Mouse (Mus musculus): Measurements from ENCODE around the gene Ror1. TPM values are rescaled to one million over a fixed set of nuclear protein-coding genes. Genes with fewer than 3 reads are reported as not detected.

Gene Ror1
- total RNA-seq, 1 experiment, result 2.2 TPM

GRCm38 (mm10) chr4:100170743-100171142, 75.2 kb downstream of the Ror1 start:
- TF ChIP-seq CHD2 (IDR thresholded peaks at IDR 0.05; ENCODE audit: low read depth, low read length) (no peak), ZC3H11A (IDR thresholded peaks at IDR 0.05; ENCODE audit: borderline replicate concordance, low read depth, low read length) (no peak), MAFK (IDR thresholded peaks at IDR 0.05; ENCODE audit: insufficient read depth, low read depth, low read length) (no peak), ZNF384 (IDR thresholded peaks at IDR 0.05; ENCODE audit: low read depth, low read length) (no peak), HCFC1 (IDR thresholded peaks at IDR 0.05; ENCODE audit: borderline replicate concordance, insufficient read depth, low read length) (no peak)
- Histone ChIP-seq H3K9me3 (ENCODE audit: control insufficient read depth, insufficient read depth, low read depth, low read length) (no peaks in the 10 kb centered on the region), H3K4me1 (ENCODE audit: control insufficient read depth in 2 of 2, insufficient read depth in 2 of 2, low read length in 2 of 2, poor library complexity in 1 of 2) (no peaks in the 10 kb centered on the region), H3K9ac (ENCODE audit: insufficient read depth, low read depth, low read length, poor library complexity, severe bottlenecking) (no peak overlapping the region), H3K27ac (ENCODE audit: insufficient read depth, low read depth, low read length, poor library complexity, severe bottlenecking) (no peak overlapping the region), H3K4me3 (ENCODE audit: insufficient read depth in 1 of 2, low read depth in 1 of 2, low read length in 2 of 2, poor library complexity in 1 of 2, severe bottlenecking in 1 of 2) (no peak overlapping the region), H3K36me3 (ENCODE audit: control insufficient read depth, insufficient read depth, low read length, poor library complexity, severe bottlenecking) (no peaks in the 10 kb centered on the region)
- in situ Hi-C loops (cut with MboI; ENCODE audit: low sequenced_read_pairs in 2 of 2, unreplicated experiment in 2 of 2), result no loop called here
- no peak for DNase-seq (ENCODE audit: low read depth, low spot score)

- DNase-seq (ENCODE audit: low read depth, low spot score), result no peak
- in situ Hi-C loops (cut with MboI; ENCODE audit: low sequenced_read_pairs in 2 of 2, unreplicated experiment in 2 of 2), result no loop called here
- Histone ChIP-seq H3K4me1 (ENCODE audit: control insufficient read depth in 2 of 2, insufficient read depth in 2 of 2, low read length in 2 of 2, poor library complexity in 1 of 2) (no peaks in the 10 kb centered on the region), H3K27ac (ENCODE audit: insufficient read depth, low read depth, low read length, poor library complexity, severe bottlenecking) (no peak overlapping the region), H3K9ac (ENCODE audit: insufficient read depth, low read depth, low read length, poor library complexity, severe bottlenecking) (no peak overlapping the region), H3K36me3 (ENCODE audit: control insufficient read depth, insufficient read depth, low read length, poor library complexity, severe bottlenecking) (no peaks in the 10 kb centered on the region), H3K9me3 (ENCODE audit: control insufficient read depth, insufficient read depth, low read depth, low read length) (no peaks in the 10 kb centered on the region), H3K4me3 (ENCODE audit: insufficient read depth in 1 of 2, low read depth in 1 of 2, low read length in 2 of 2, poor library complexity in 1 of 2, severe bottlenecking in 1 of 2) (no peak overlapping the region)
- TF ChIP-seq ZNF384 (IDR thresholded peaks at IDR 0.05; ENCODE audit: low read depth, low read length) (no peak), ZC3H11A (IDR thresholded peaks at IDR 0.05; ENCODE audit: borderline replicate concordance, low read depth, low read length) (no peak), MAFK (IDR thresholded peaks at IDR 0.05; ENCODE audit: insufficient read depth, low read depth, low read length) (no peak), HCFC1 (IDR thresholded peaks at IDR 0.05; ENCODE audit: borderline replicate concordance, insufficient read depth, low read length) (no peak), CHD2 (IDR thresholded peaks at IDR 0.05; ENCODE audit: low read depth, low read length) (no peak)
These were observed 75.9 kb downstream of the Ror1 start for GRCm38 (mm10) chr4:100171483-100171898.

- H3K27ac ChIP-seq (ENCODE audit: insufficient read depth, low read depth, low read length, poor library complexity, severe bottlenecking), result no peak overlapping the region
- H3K36me3 ChIP-seq (ENCODE audit: control insufficient read depth, insufficient read depth, low read length, poor library complexity, severe bottlenecking), result no peaks in the 10 kb centered on the region
- no peak for DNase-seq (ENCODE audit: low read depth, low spot score)
- no peaks in the 10 kb centered on the region for H3K9me3 ChIP-seq (ENCODE audit: control insufficient read depth, insufficient read depth, low read depth, low read length)
- in situ Hi-C loops (cut with MboI; ENCODE audit: low sequenced_read_pairs in 2 of 2, unreplicated experiment in 2 of 2), result no loop called here
- H3K9ac ChIP-seq (ENCODE audit: insufficient read depth, low read depth, low read length, poor library complexity, severe bottlenecking), result no peak overlapping the region
- TF ChIP-seq CHD2 (IDR thresholded peaks at IDR 0.05; ENCODE audit: low read depth, low read length) (no peak), MAFK (IDR thresholded peaks at IDR 0.05; ENCODE audit: insufficient read depth, low read depth, low read length) (no peak), HCFC1 (IDR thresholded peaks at IDR 0.05; ENCODE audit: borderline replicate concordance, insufficient read depth, low read length) (no peak), ZNF384 (IDR thresholded peaks at IDR 0.05; ENCODE audit: low read depth, low read length) (no peak), ZC3H11A (IDR thresholded peaks at IDR 0.05; ENCODE audit: borderline replicate concordance, low read depth, low read length) (no peak)
- no peaks in the 10 kb centered on the region for H3K4me1 ChIP-seq (ENCODE audit: control insufficient read depth in 2 of 2, insufficient read depth in 2 of 2, low read length in 2 of 2, poor library complexity in 1 of 2)
- no peak overlapping the region for H3K4me3 ChIP-seq (ENCODE audit: insufficient read depth in 1 of 2, low read depth in 1 of 2, low read length in 2 of 2, poor library complexity in 1 of 2, severe bottlenecking in 1 of 2)
These were observed 80.0 kb downstream of the Ror1 start for GRCm38 (mm10) chr4:100175594-100175993.

- H3K9ac ChIP-seq (ENCODE audit: insufficient read depth, low read depth, low read length, poor library complexity, severe bottlenecking), result no peak overlapping the region
- no peak for DNase-seq (ENCODE audit: low read depth, low spot score)
These were observed 82.7 kb downstream of the Ror1 start for GRCm38 (mm10) chr4:100178316-100178715.

DNA sequence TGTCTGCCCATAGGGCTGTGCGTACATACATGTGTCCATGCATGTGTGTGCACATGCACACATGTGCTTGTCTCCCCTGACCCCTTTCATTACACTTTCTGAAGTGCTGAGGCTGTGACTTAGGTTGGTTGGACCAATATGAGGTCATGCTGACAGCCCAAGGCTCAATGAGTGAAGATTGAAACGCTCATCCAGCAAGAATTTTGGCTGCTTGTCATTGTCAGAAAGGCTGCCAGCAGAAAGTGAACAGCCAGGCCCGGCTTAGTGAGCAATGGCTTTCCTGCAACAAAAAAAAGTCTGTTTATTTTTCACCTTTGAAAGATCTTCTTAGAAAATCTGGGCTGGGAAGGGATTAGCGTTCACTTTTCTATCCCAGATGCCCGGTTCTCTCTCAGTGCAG, 86.1 kb downstream of the Ror1 start:
- no peak for TF ChIP-seq CHD2 (IDR thresholded peaks at IDR 0.05; ENCODE audit: low read depth, low read length)
- no peak for TF ChIP-seq HCFC1 (IDR thresholded peaks at IDR 0.05; ENCODE audit: borderline replicate concordance, insufficient read depth, low read length)
- no peak for TF ChIP-seq MAFK (IDR thresholded peaks at IDR 0.05; ENCODE audit: insufficient read depth, low read depth, low read length)
- TF ChIP-seq ZNF384 (IDR thresholded peaks at IDR 0.05; ENCODE audit: low read depth, low read length), result no peak
- no peak for TF ChIP-seq ZC3H11A (IDR thresholded peaks at IDR 0.05; ENCODE audit: borderline replicate concordance, low read depth, low read length)
- Histone ChIP-seq H3K27ac (ENCODE audit: insufficient read depth, low read depth, low read length, poor library complexity, severe bottlenecking) (no peak overlapping the region), H3K9me3 (ENCODE audit: control insufficient read depth, insufficient read depth, low read depth, low read length) (no peaks in the 10 kb centered on the region), H3K9ac (ENCODE audit: insufficient read depth, low read depth, low read length, poor library complexity, severe bottlenecking) (no peak overlapping the region), H3K4me3 (ENCODE audit: insufficient read depth in 1 of 2, low read depth in 1 of 2, low read length in 2 of 2, poor library complexity in 1 of 2, severe bottlenecking in 1 of 2) (no peak overlapping the region), H3K36me3 (ENCODE audit: control insufficient read depth, insufficient read depth, low read length, poor library complexity, severe bottlenecking) (no peaks in the 10 kb centered on the region), H3K4me1 (ENCODE audit: control insufficient read depth in 2 of 2, insufficient read depth in 2 of 2, low read length in 2 of 2, poor library complexity in 1 of 2) (no peaks in the 10 kb centered on the region)
- in situ Hi-C loops (cut with MboI; ENCODE audit: low sequenced_read_pairs in 2 of 2, unreplicated experiment in 2 of 2), result no loop called here
- DNase-seq (ENCODE audit: low read depth, low spot score), result no peak

More at GRCm38 (mm10) chr4:100178316-100178715, 82.7 kb downstream of the Ror1 start:
- Histone ChIP-seq H3K4me1 (ENCODE audit: control insufficient read depth in 2 of 2, insufficient read depth in 2 of 2, low read length in 2 of 2, poor library complexity in 1 of 2) (no peaks in the 10 kb centered on the region), H3K27ac (ENCODE audit: insufficient read depth, low read depth, low read length, poor library complexity, severe bottlenecking) (no peak overlapping the region), H3K4me3 (ENCODE audit: insufficient read depth in 1 of 2, low read depth in 1 of 2, low read length in 2 of 2, poor library complexity in 1 of 2, severe bottlenecking in 1 of 2) (no peak overlapping the region), H3K9me3 (ENCODE audit: control insufficient read depth, insufficient read depth, low read depth, low read length) (no peaks in the 10 kb centered on the region), H3K36me3 (ENCODE audit: control insufficient read depth, insufficient read depth, low read length, poor library complexity, severe bottlenecking) (no peaks in the 10 kb centered on the region)
- TF ChIP-seq ZC3H11A (IDR thresholded peaks at IDR 0.05; ENCODE audit: borderline replicate concordance, low read depth, low read length) (no peak), MAFK (IDR thresholded peaks at IDR 0.05; ENCODE audit: insufficient read depth, low read depth, low read length) (no peak), CHD2 (IDR thresholded peaks at IDR 0.05; ENCODE audit: low read depth, low read length) (no peak), HCFC1 (IDR thresholded peaks at IDR 0.05; ENCODE audit: borderline replicate concordance, insufficient read depth, low read length) (no peak), ZNF384 (IDR thresholded peaks at IDR 0.05; ENCODE audit: low read depth, low read length) (no peak)
- in situ Hi-C loops (cut with MboI; ENCODE audit: low sequenced_read_pairs in 2 of 2, unreplicated experiment in 2 of 2), result no loop called here
